Mouse (Mus musculus) embryonic facial prominence, embryonic 11.5 days (tissue): ENCODE measurements around the gene Dph1. TPM values are rescaled to one million over a fixed set of nuclear protein-coding genes. Genes with fewer than 3 reads are reported as not detected.

Experiments used
- ATAC-seq: fragments of 200-750 bp; cut with Nextera tagmentation; replicated peaks from 2 replicates; pipeline ENCODE4 v1.8.0; 2017; ENCODE audit warnings: low read depth; ENCODE audit not compliant: insufficient number of reproducible peaks, low FRiP score, low TSS enrichment
- DNase-seq: peaks from one replicate; pipeline ENCODE4 v3.0.0-alpha.2; 2015; ENCODE audit warnings: low spot score
- H3K27ac ChIP-seq: fragments of 300-500 bp; sonication (generic); replicated peaks from 2 replicates; pipeline ENCODE4 v1.5.1; 2014; ENCODE audit warnings: mild to moderate bottlenecking, low read depth, low read length, control low read depth
- H3K27me3 ChIP-seq: fragments of 300-500 bp; sonication (generic); 2 replicates; pipeline ENCODE4 v1.6.1; 2014; ENCODE audit warnings: mild to moderate bottlenecking, low read length, moderate library complexity, mixed read lengths; ENCODE audit not compliant: control insufficient read depth, insufficient read depth
- H3K36me3 ChIP-seq: fragments of 300-500 bp; sonication (generic); replicated peaks from 2 replicates; pipeline ENCODE4 v1.6.1; 2014; ENCODE audit warnings: low read depth, mild to moderate bottlenecking, low read length, moderate library complexity, mixed read lengths; ENCODE audit not compliant: control insufficient read depth, insufficient read depth
- H3K4me1 ChIP-seq: fragments of 300-500 bp; sonication (generic); 2 replicates; pipeline ENCODE4 v1.6.1; 2014; ENCODE audit warnings: low read length, mixed read lengths; ENCODE audit not compliant: control insufficient read depth, insufficient read depth
- H3K4me2 ChIP-seq: fragments of 300-500 bp; sonication (generic); 2 replicates; pipeline ENCODE4 v1.6.1; 2014; ENCODE audit warnings: low read depth, mild to moderate bottlenecking, control low read depth, low read length, moderate library complexity
- H3K4me3 ChIP-seq: fragments of 300-500 bp; sonication (generic); 2 replicates; pipeline ENCODE4 v1.5.1; 2014; ENCODE audit warnings: low read depth, low read length, control low read depth
- H3K9ac ChIP-seq: fragments of 300-500 bp; sonication (generic); replicated peaks from 2 replicates; pipeline ENCODE4 v1.6.1; 2014; ENCODE audit warnings: mild to moderate bottlenecking, control low read depth, low read length
- H3K9me3 ChIP-seq: fragments of 300-500 bp; sonication (generic); replicated peaks from 2 replicates; pipeline ENCODE4 v1.6.1; 2016; ENCODE audit warnings: mild to moderate bottlenecking, low read length, inconsistent platforms, mixed read lengths; ENCODE audit not compliant: control insufficient read depth
- WGBS: fragments of 180-500 bp; shearing (Covaris S2); extraction: QIAGEN DNeasy Blood & Tissue Kit; methylation state at CpG from one replicate; pipeline ENCODE4 v1.1.7; 2014; 5-methylcytosine and 5-hydroxymethylcytosine counted together
- polyA plus RNA-seq: library from polyadenylated mRNA; unstranded; fragments of >200 nt; fragmentation: Nextera tagmentation; extraction: Ambion mirVana; gene quantifications from 2 replicates; pipeline ENCODE4 v1.2.1, GENCODE M21; 2014

The Dph1 gene
- polyA plus RNA-seq, 1 experiment from 2014 or later: 20.0 TPM

GRCm38 (mm10) chr11:75171186-75171865 is 19.7 kb downstream of the Dph1 start:
- 7% methylated on average over 16 of the region's 17 CpGs for WGBS
- ATAC-seq (no peak), DNase-seq (no peak)
- Histone ChIP-seq H3K9ac (no peak overlapping the region), H3K4me1 (peaks cover 8% of the 10 kb centered on the region; the same call in 1 of the 2 replicates), H3K27ac (no peak overlapping the region), H3K4me2 (no peak overlapping the region), H3K4me3 (no peak overlapping the region), H3K36me3 (no peaks in the 10 kb centered on the region), H3K27me3 (peaks cover 66% of the 10 kb centered on the region), H3K9me3 (no peaks in the 10 kb centered on the region)

GRCm38 (mm10) chr11:75170136-75170751 is 20.8 kb downstream of the Dph1 start:
- peak; percentile 22; the same call in 1 of the 2 replicates for ATAC-seq
- peaks cover 15% of the 10 kb centered on the region for H3K4me1 ChIP-seq

GRCm38 (mm10) chr11:75169405-75170080 is 21.5 kb downstream of the Dph1 start, which contains the start of gene Hic1:
Gene Hic1, minus strand, starts transcription at chr11:75169519.
- Histone ChIP-seq H3K36me3 (no peaks in the 10 kb centered on the region), H3K27ac (0 out of 2 replicates have a peak within 1 kb of the TSS, but pooled peaks have one; percentile 20), H3K4me3 (peak within 1 kb of the TSS; percentile 44), H3K4me1 (peaks cover 15% of the 10 kb centered on the region), H3K4me2 (peak within 1 kb of the TSS; percentile 94), H3K27me3 (peaks cover 84% of the 10 kb centered on the region), H3K9me3 (no peaks in the 10 kb centered on the region), H3K9ac (peak within 1 kb of the TSS; percentile 69)
- DNase-seq (no peak), ATAC-seq (no peak)
- WGBS: 6% methylated on average over 23 of the region's 23 CpGs

More at GRCm38 (mm10) chr11:75170136-75170751, 20.8 kb downstream of the Dph1 start:
- Histone ChIP-seq H3K9ac (no peak overlapping the region), H3K9me3 (no peaks in the 10 kb centered on the region), H3K36me3 (no peaks in the 10 kb centered on the region), H3K27ac (no peak overlapping the region), H3K4me3 (peak overlapping the region; percentile 44), H3K4me2 (peak overlapping the region; percentile 59), H3K27me3 (peaks cover 77% of the 10 kb centered on the region)
- under 1% methylated on average over 38 of the region's 38 CpGs for WGBS
- DNase-seq: peak; percentile 94

- peak; percentile 32; the same call in 1 of the 2 replicates for ATAC-seq
- Histone ChIP-seq H3K27ac (0 out of 2 replicates have a peak overlapping the region, but pooled peaks have one; percentile 20), H3K27me3 (peaks cover 90% of the 10 kb centered on the region), H3K36me3 (no peaks in the 10 kb centered on the region; the same call in 1 of the 2 replicates), H3K4me1 (peaks cover 15% of the 10 kb centered on the region), H3K4me3 (peak overlapping the region; percentile 44), H3K9ac (peak overlapping the region; percentile 69), H3K4me2 (peak overlapping the region; percentile 94), H3K9me3 (no peaks in the 10 kb centered on the region)
- DNase-seq: peak; percentile 89
- WGBS: under 1% methylated on average over 82 of the region's 83 CpGs
These were observed 22.3 kb downstream of the Dph1 start for GRCm38 (mm10) chr11:75168590-75169361.

- peaks cover 15% of the 10 kb centered on the region for H3K4me1 ChIP-seq
- DNase-seq: no peak
- ATAC-seq: no peak
- 2% methylated on average over 49 of the region's 63 CpGs for WGBS
- no peaks in the 10 kb centered on the region for H3K9me3 ChIP-seq
- peaks cover 5% of the 10 kb centered on the region for H3K36me3 ChIP-seq
- peaks cover 89% of the 10 kb centered on the region for H3K27me3 ChIP-seq
- 0 out of 2 replicates have a peak overlapping the region, but pooled peaks have one; percentile 20 for H3K27ac ChIP-seq
- peak overlapping the region; percentile 44 for H3K4me3 ChIP-seq
- peak overlapping the region; percentile 94 for H3K4me2 ChIP-seq
- H3K9ac ChIP-seq: peak overlapping the region; percentile 69
These were observed 23.1 kb downstream of the Dph1 start for GRCm38 (mm10) chr11:75167643-75168589.

- DNase-seq (peak; percentile 39), ATAC-seq (no peak)
- 2% methylated on average over 64 of the region's 68 CpGs for WGBS
- Histone ChIP-seq H3K4me3 (peak overlapping the region; percentile 44), H3K4me2 (peak overlapping the region; percentile 94), H3K9me3 (no peaks in the 10 kb centered on the region), H3K27me3 (peaks cover 81% of the 10 kb centered on the region), H3K27ac (no peak overlapping the region), H3K9ac (peak overlapping the region; percentile 69), H3K4me1 (peaks cover 15% of the 10 kb centered on the region), H3K36me3 (peaks cover 6% of the 10 kb centered on the region)
These were observed 24.0 kb downstream of the Dph1 start for GRCm38 (mm10) chr11:75166861-75167642.
